Mouse (Mus musculus): ENCODE results near the gene Treml1.
A peak's percentile ranks its signal among the peaks of the same experiment; 100 is the strongest.
"Not testable (repeated sequence)": the region's sequence is repeated elsewhere in the genome, so short reads cannot be mapped to it uniquely, and the experiment has no call there.

Gene Treml1

DNA sequence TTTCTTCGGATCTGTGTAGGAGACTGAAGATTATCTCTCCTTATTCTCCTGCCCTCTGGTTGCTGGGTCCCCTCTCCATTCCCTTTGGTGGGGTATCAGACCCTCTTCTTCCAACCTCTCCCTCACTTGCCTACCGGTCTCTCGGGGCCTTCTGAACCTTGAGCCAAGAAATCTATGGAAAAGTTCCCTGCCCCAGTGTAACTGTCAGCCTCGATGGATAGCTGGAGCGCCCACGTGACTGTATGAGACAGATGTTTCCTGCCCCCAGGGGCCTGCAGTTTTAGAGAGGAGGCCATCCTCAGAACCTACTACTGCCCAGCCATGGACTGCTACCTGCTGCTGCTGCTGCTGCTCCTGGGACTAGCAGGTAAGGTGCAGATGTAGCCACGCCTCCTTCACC, at the start of gene Treml1:
Treml1 (plus strand) TSS at position 301 of the 400 bp plus-strand sequence.
- DNase-seq, result no peak

- no peak for DNase-seq
Observed at GRCm38 (mm10) chr17:48312124-48312523, 47.6 kb upstream of the Treml1 start.

DNA sequence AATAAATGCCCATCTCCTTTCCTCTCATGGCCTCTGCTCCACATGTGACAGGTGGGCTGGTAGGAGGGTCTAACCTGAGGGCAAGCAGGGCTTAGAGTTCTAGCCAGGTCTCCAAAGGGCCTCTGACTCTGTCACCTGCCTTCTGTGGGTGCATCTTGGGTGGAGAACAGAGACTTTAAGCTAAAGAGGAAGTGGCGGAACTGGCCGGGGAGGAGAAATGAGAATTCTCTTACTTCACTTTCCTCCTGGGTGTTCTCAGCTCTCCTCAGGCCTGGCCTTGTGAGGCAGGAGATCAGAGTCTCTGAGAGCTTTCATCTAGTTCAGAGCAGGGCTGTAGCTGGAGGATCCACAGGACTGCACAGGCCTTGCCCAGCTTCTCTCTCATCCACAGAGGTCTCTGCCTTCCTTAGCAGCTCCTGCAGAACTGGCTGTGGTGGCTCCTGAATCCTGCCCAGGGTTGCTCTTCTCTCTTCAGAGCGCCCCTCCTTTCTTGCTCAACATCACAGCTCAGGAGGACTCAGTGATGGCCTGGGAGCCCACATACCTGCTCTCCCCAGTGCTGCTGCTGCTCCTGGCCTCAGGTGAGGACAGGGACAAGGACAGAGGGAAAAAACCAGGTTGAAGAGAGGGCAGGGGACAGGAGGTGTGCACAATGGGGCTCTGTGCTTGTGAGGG, 43.7 kb upstream of the Treml1 start, which contains the start of gene B430306N03Rik:
B430306N03Rik (plus strand) TSS at position 237 of the 675 bp plus-strand sequence.
- DNase-seq, result not testable (repeated sequence)

- DNase-seq, result no peak
Observed at GRCm38 (mm10) chr17:48318686-48319085, 41.0 kb upstream of the Treml1 start.

DNA sequence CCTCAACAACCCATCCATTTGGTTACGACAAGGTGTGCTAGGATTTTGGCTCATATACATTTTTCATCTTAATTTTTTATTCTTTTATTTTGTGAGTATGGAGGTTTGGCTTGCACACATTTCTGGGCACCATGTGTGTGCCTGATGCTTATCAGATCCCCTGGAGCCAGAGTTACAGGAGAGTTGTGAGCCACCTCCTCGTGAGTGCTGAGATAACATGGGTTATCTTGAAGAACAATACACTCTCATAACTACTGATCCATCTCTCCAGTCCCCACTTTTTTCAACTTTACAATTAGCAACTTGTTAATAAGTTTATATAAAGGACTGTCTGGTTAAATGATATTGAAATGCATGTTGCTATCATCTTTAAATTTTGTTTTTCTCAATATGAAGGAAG, 38.4 kb upstream of the Treml1 start:
- DNase-seq, result no peak

GRCm38 (mm10) chr17:48323236-48323635, 36.5 kb upstream of the Treml1 start:
- no peak for DNase-seq

GRCm38 (mm10) chr17:48324258-48324657, 35.5 kb upstream of the Treml1 start:
- DNase-seq, result no peak

DNA sequence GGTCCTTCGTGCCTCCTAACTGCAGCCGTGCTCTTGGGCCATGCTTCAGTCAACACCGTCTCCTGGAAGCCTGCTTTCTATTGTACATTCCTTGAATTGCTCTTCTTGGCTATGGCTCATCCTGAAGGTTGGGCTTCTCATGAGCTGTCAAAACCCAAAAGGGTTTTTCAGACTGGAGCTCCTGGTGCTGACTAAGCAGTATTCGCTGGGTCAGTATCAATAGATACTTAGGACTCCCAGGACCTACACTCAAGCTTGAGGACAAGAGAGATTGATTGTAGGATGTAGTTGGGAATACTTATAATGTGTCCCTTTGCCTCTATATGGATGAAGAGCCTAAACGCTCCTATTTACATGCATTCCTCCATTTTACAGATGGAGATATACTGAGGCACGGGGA, 34.6 kb upstream of the Treml1 start:
- no peak for DNase-seq

DNA sequence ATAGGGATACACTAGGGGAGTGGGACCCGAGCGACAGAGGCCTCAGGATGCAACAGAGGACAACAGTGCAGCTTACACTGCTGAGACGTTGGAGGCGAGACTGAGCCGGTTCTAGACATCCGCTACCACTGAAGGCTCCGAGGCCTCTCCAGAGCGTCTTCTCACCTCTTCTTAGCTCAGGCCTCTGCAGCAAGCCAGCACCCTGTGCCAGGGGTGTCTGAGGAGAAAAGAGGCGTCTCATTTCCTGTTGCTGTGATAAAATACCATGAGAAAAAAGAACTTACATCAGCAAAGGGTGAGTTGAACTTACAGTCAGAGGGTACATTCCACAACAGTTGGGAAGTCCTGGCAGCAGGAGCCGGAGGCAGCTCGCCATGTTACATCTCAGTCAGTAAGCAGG, 34.1 kb upstream of the Treml1 start:
- DNase-seq, result no peak

DNA sequence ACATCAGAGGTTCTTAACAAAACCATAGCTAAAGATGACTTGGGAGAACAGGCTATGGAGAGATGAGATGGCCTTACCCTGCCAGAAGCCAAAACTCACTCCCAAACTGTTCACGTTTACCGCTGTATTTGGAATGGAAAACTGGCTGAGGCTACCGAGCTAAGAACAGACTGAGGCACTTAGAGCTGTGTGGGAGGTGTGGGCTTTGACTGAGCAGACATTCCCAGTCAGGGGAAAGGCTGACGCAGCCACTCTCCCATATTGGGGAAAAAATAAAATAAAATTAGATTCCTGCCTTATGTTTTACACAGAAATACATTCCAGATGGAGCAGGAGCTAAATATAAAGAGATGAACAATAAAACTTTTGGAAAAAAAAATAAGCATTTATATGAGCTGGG, 33.1 kb upstream of the Treml1 start:
- DNase-seq, result peak; percentile 52

GRCm38 (mm10) chr17:48332524-48332923, 27.2 kb upstream of the Treml1 start:
- no peak for DNase-seq

DNA sequence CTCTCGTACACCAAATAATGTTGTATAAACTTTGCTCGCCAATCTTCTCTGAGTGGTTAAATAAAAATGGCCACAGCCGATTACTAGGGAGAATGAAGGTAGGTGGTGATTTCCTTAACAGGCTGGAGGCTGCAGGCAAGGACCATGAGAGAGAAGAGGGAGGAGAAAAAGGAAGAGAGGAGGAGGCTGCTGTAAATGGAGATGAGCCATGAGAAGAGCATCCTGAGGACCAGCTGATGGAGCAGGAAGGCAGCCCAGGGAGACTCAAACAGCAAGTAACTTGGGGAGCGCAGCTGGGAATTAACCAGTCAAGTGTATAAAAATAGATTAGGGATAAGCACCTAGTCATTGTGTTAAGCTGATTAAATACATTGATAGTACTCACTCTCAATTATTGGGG, 25.5 kb upstream of the Treml1 start:
- DNase-seq, result no peak

DNA sequence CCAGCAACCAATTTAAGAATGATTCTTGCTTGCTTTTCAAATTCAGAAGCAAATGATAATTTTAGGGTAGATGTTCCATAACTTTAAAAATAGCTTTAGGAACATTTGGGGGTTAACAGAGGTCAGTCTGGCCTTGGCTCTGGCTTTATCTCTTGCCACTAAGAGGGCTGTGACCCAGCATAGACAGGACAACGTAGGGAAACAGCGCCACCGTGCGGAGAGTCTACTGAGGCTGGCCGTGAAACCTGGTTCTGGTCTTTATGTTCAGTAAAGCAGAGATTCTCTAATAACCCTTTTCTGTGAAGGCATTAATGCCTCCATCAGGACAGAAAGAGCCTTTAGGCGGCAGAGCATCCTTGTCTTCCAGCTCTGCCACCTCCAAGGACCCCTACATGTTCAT, 22.9 kb upstream of the Treml1 start:
- DNase-seq, result peak; percentile 92

- DNase-seq, result no peak
Observed at GRCm38 (mm10) chr17:48340267-48340666, 19.4 kb upstream of the Treml1 start.

GRCm38 (mm10) chr17:48341947-48342346, 17.8 kb upstream of the Treml1 start:
- DNase-seq, result no peak

DNA sequence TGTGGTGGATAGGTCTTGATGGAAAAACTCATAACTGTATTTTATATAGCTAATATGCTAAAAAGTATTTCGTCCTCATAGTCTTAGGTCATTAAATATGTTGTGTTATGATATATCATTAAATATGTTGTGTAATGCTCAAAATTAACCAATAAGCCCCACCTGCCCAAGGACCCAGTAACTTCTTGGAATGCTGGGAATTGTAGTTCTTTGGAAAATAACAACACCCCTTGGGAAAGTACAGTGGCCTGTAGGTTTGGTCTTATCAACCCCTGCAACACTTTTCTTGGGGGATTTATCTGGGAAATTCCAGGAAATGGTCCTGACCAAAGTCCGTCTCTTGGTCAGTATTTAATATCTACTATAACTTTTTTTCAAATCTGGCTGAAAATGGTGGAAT, 16.7 kb upstream of the Treml1 start:
- DNase-seq, result no peak

- DNase-seq, result no peak
Observed at GRCm38 (mm10) chr17:48345824-48346223, 13.9 kb upstream of the Treml1 start.

- DNase-seq, result no peak
Observed at GRCm38 (mm10) chr17:48346231-48346630, 13.5 kb upstream of the Treml1 start, which contains the start of gene Trem2. Gene Trem2, plus strand, starts transcription at chr17:48346401.

GRCm38 (mm10) chr17:48346834-48347233, 12.9 kb upstream of the Treml1 start:
- no peak for DNase-seq

GRCm38 (mm10) chr17:48347287-48347686, 12.4 kb upstream of the Treml1 start:
- DNase-seq, result no peak

DNA sequence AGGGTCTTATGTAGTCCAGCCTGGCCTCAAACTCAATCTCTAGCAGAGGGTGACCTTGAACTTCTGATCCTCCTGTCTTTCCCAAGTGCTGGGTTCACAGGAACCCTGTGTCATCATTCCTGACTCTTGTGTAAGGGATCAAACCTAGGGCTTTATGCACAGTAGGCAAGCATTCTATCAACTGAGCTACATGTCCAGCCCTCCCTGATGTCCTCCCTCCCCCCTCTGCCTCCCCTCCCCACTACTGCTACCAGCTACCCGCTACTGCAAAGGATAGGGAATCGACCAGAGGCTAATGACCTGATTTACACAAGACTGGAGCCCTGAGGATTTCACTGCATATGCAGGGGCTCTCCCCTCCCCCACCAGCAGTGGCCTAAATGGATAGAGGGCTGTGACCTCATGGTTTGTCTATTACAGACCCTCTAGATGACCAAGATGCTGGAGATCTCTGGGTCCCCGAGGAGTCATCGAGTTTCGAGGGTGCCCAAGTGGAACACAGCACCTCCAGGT, 9.0 kb upstream of the Treml1 start:
- DNase-seq, result no peak

DNA sequence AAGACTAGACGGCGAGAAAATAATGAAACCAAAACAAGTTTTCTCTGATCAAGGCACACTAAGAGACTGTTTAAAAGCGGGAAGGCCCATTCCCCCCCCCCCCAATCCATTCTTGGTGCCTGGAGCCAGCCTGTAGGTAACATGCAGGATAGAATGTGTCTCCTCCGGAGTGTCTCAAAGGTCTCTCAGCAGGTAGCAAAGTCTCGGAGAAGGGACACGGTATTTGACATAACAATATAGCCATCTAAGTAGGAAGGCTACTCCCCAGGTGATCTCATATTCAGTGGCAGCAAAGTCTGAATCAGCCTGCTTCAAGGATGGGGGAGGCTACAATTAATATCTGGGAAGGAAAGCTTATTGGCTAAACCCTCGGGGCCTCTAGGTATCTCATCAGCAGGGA, 6.7 kb upstream of the Treml1 start:
- DNase-seq, result not testable (repeated sequence)

- DNase-seq, result no peak
Observed at GRCm38 (mm10) chr17:48355822-48356221, 3.9 kb upstream of the Treml1 start.

DNA sequence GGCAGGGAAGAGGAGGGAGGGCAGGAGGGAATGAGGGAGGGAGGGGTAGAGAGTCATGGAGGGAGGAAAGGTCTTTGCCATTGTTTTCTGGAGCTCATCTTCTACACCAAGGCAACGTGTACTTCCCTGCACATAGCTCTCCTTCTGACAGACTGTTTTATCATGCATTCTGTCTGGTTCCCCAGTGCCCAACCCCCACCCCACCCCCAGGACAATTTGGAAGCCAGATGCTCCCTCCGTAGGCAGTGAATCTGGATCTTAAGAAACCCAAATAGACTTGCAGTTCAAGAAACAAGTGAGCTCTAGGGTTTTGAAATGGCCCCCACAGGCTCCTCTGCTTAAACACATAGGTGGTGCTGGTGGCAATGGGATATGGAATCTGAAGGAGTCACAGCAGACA, 1.8 kb upstream of the Treml1 start:
- DNase-seq, result no peak

DNA sequence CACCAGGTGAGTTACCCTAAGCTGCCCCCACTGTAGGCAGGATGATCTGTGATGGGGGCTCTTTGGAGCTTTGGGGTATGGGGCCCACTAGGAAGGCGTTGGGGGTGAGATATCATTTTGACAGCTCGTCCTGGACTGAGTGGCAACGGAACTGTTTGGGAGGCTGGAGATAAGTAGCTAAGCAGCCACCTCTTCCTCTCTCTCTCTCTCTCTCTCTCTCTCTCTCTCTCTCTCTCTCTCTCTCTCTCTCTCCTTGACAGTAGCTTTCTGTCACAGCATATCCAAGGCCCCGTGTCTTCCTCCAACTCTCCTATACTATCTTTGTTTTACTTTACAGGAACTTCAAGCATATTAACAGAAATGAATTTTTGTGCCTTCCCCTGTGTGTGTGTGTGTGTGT, 746 bp downstream of the Treml1 start:
- no peak for DNase-seq
